Mouse (Mus musculus) lung, adult 2 months (tissue): ENCODE measurements around the gene Ttll8. TPM values are rescaled to one million over a fixed set of nuclear protein-coding genes. Genes with fewer than 3 reads are reported as not detected.
A peak's percentile ranks its signal among the peaks of the same experiment; 100 is the strongest.

ENCODE experiments used
- DNase-seq: peaks from one replicate; pipeline ENCODE4 v3.0.0; 2022
- H3K4me1 ChIP-seq: fragments of 200-500 bp; 2 replicates; pipeline ENCODE4 v1.6.1; 2011; ENCODE audit warnings: low read length; ENCODE audit not compliant: control insufficient read depth, insufficient read depth
- H3K4me3 ChIP-seq: fragments of 200-500 bp; replicated peaks from 2 replicates; pipeline ENCODE3; 2011; ENCODE audit warnings: low read depth, mild to moderate bottlenecking, control low read depth, low read length; ENCODE audit errors: extremely low read depth
- CTCF ChIP-seq: fragments of 200-500 bp; IDR thresholded peaks from 2 replicates; pipeline ENCODE4 v1.5.1; 2011; ENCODE audit warnings: mild to moderate bottlenecking, low read length, control low read depth; ENCODE audit not compliant: insufficient read depth
- POLR2A ChIP-seq: fragments of 200-500 bp; IDR thresholded peaks from 2 replicates; pipeline ENCODE4 v1.6.1; 2011; ENCODE audit warnings: low read depth, mild to moderate bottlenecking, control low read depth, low read length, borderline replicate concordance; ENCODE audit errors: extremely low read depth
- WGBS: fragments of 180-500 bp; shearing (Covaris S2); methylation state at CpG from one replicate; pipeline ENCODE4 v1.1.7; 2018; 5-methylcytosine and 5-hydroxymethylcytosine counted together
- polyA plus RNA-seq: library from polyadenylated mRNA; depleted of rRNA; stranded (reverse); fragments of >200 nt; gene quantifications from 2 replicates; pipeline ENCODE4 v1.2.3, GENCODE M21; 2012; rRNA removed

Gene Ttll8
- 0.45 and 0.65 TPM in 2 replicates for polyA plus RNA-seq

DNA sequence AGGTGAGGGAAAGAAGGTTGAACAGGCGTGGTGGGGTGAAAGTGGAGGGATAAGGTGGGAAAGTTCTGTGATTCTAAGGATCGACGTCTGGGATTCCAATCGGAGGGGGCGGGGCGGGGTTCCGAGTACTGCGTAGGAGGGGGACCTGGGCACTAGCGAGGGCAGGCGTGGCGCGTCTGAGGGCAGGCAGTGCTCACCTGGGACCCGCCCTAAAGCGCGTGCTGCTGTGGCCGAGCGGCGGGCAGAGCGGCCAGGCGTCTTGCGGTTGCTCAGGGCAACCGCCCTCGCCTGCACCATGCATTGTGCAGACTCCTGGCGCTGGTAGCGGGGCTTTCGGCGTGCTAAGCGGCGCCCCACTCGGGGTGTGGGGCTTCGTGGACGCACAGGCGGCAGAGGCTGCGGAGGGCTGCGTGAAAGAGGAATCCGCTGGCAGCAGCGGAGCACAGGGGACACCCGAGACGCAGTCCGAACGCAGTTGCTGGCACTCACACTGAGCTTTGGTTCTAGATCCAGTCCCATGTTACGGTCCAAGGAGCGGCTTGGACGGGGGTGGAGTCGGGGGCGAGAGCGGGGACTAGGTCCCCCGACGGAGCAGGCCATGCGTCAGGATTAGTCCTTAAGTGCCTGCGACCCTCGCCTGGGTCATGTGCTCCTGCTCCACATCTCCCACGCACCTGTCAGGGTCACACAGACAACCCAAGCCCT lies at the start of gene Ttll8:
Ttll8 (minus strand) TSS at position 51 of the 705 bp plus-strand sequence.
- H3K4me3 ChIP-seq, result no peak within 1 kb of the TSS
- TF ChIP-seq POLR2A (no peak), CTCF (no peak)
- DNase-seq, result peak; percentile 15
- WGBS, result 8% methylated on average over 53 of the region's 53 CpGs
- 0 out of 2 replicates have a peak, but pooled peaks cover 2% of the 10 kb centered on the region for H3K4me1 ChIP-seq

DNA sequence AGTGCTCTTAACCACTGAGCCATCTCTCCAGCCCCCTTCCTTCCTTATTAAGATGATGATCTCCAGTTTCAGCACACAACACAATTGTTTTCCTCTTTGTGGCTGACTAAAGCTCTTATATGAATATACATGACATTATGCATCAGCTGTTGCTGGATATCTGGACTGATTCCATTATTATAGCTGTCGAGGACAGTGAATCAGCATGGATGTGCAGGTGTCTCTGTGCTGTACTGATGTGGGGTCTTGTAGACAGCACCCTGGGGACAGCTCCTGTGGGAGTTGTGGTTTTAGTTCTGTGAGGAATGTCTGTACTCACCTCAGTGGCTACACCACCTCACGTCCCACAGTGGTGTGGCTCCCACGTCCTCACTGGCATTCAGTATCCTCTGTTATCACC lies 47.0 kb upstream of the Ttll8 start:
- 73% methylated on average over 3 of the region's 3 CpGs for WGBS
- DNase-seq, result no peak
- TF ChIP-seq POLR2A (no peak), CTCF (no peak)
- Histone ChIP-seq H3K4me3 (no peak overlapping the region), H3K4me1 (no peaks in the 10 kb centered on the region)

DNA sequence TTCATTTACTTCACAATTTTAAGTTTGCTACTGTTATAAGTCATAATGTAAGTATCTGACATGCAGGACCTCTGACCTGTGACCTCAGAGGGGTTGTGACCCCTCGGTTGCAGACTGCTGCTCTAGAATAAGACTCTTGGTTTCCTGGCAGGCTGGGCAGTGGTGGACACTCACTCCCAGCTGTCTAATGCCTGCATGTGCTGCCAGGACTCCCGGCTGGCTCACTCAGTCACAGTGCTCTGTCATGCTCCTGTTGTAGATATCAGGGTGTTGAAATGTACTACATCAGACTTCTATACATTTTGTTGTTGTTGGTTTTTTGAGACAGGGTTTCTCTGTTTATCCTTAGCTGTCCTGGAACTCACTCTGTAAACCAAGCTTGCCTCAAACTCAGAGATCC lies 46.1 kb upstream of the Ttll8 start:
- no peak for TF ChIP-seq CTCF
- TF ChIP-seq POLR2A, result no peak
- no peak overlapping the region for H3K4me3 ChIP-seq
- H3K4me1 ChIP-seq, result no peaks in the 10 kb centered on the region
- no peak for DNase-seq
- 52% methylated on average over 2 of the region's 2 CpGs for WGBS

GRCm38 (mm10) chr15:88999124-88999523 lies 44.9 kb upstream of the Ttll8 start:
- peak; percentile 61 for TF ChIP-seq CTCF
- TF ChIP-seq POLR2A, result no peak
- peak; percentile 15 for DNase-seq
- no peaks in the 10 kb centered on the region for H3K4me1 ChIP-seq
- no peak overlapping the region for H3K4me3 ChIP-seq
- WGBS, result 75% methylated on average over 2 of the region's 2 CpGs

- Histone ChIP-seq H3K4me1 (no peaks in the 10 kb centered on the region), H3K4me3 (no peak overlapping the region)
- no peak for DNase-seq
- TF ChIP-seq CTCF (no peak), POLR2A (no peak)
- 64% methylated on average over 8 of the region's 8 CpGs for WGBS
Measured at GRCm38 (mm10) chr15:88998636-88999035, 44.4 kb upstream of the Ttll8 start.

DNA sequence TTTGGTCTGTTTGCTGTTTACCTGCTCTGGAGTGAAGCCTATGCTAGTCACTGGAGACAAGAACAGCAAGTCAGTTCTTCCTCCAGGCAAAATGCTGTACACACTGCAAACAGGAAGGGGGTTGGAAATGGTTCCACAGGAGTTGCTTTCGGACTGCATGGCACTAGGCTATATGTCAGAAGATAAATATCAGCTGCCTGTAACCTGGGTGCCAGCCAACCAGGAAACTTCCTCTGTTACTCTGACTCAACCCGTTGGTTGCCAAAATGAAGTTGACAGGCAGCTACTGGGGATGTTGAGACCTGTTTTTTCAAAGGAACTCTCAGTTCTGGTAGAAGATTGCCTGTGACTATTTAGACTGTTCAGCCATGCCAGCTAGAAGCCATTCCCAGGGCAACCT lies 35.0 kb upstream of the Ttll8 start:
- WGBS, result 9% methylated on average over 2 of the region's 2 CpGs
- Histone ChIP-seq H3K4me3 (no peak overlapping the region), H3K4me1 (no peaks in the 10 kb centered on the region)
- TF ChIP-seq CTCF (no peak), POLR2A (no peak)
- no peak for DNase-seq

GRCm38 (mm10) chr15:88982534-88983079 lies 28.4 kb upstream of the Ttll8 start, which contains the start of gene Mov10l1:
Gene Mov10l1, plus strand, starts transcription at chr15:88982909.
- DNase-seq, result no peak
- WGBS, result 92% methylated on average over 31 of the region's 31 CpGs
- Histone ChIP-seq H3K4me1 (no peaks in the 10 kb centered on the region), H3K4me3 (no peak within 1 kb of the TSS)
- TF ChIP-seq CTCF (no peak), POLR2A (no peak)

- no peak overlapping the region for H3K4me3 ChIP-seq
- WGBS, result 52% methylated on average over 3 of the region's 3 CpGs
- TF ChIP-seq CTCF (no peak), POLR2A (no peak)
- H3K4me1 ChIP-seq, result no peaks in the 10 kb centered on the region
- DNase-seq, result no peak
Measured at GRCm38 (mm10) chr15:88979138-88979446, 24.9 kb upstream of the Ttll8 start.

- DNase-seq, result peak; percentile 44
- 68% methylated on average over 10 of the region's 10 CpGs for WGBS
- H3K4me1 ChIP-seq, result no peaks in the 10 kb centered on the region
- TF ChIP-seq CTCF (no peak), POLR2A (peak; percentile 15; the same call in 1 of the 2 replicates)
- peak within 1 kb of the TSS; percentile 58 for H3K4me3 ChIP-seq
Measured at GRCm38 (mm10) chr15:88978281-88979137, 24.3 kb upstream of the Ttll8 start, which contains the start of gene Mlc1. Gene Mlc1, minus strand, starts transcription at chr15:88979007.
